27 mouse cellular contexts compared by ENCODE assay signal in the genomic region with DNA sequence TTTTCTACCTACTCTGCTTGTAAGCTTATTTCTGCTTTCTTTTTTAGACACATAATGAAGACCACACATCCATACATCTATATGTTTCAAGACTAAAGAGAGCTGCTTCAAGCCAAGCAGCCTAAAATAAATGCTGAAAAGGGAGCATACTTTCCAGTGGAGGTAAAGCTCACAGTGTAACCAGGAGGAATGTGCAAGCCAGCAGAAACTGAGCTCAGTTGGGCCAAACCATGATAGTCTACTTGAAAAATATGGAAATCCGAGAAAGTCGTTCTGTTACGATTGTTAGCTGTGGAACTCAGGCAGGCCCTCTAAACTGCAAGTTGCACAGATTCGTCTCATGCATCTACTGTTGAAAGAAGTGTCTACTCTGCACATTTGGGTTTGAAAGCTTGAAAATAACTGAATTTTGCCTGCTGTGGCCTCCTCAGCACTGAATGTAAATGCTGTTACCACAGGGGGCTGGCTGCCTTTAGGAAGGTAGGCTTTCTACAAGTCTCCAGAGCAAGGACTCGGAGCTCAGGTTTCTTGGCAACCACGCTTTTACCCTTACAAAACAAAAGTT. TPM values are rescaled to one million over a fixed set of nuclear protein-coding genes. Genes with fewer than 3 reads are reported as not detected.
A peak's percentile ranks its signal among the peaks of the same experiment; 100 is the strongest.
DNase-seq lines count a peak whose midpoint lies in the region; ATAC-seq and TF ChIP-seq lines count a peak whose summit lies in the region.
"Had no signal": no experiment of that assay in that cellular context is flagged by ENCODE, and none has a peak within 500 bp of the region (broad histone marks: within the 10 kb centered on the region; RNA-seq: fewer than 3 reads in every experiment).

No protein-coding gene starts in this region.

- DNase-seq in embryonic facial prominence, embryonic 10.5 days (ENCODE audit: low spot score) = no peak
- DNase-seq in kidney, postnatal 0 days (ENCODE audit: low spot score) = no peak
- DNase-seq in testis, postnatal 10 days (ENCODE audit: low spot score) = peak; percentile 26
- no peak for DNase-seq in testis, postnatal 14 days (ENCODE audit: low spot score)
- DNase-seq in left cerebral cortex, postnatal 4 days = no peak
- DNase-seq: adrenal gland, adult 8-10 months; cerebellum, adult 8-10 months; cerebellum, postnatal 25 days; gastrocnemius, adult 2 months; gastrocnemius, postnatal 36 days; kidney, adult 9 months; right cerebral cortex, adult 18-20 months; spleen, adult 18-20 months; thymus, adult 18-20 months; thymus, postnatal 25 days had no signal

- 63% methylated on average over 6 of the region's 6 CpGs for WGBS in embryonic facial prominence, embryonic 12.5 days
- WGBS in embryonic facial prominence, embryonic 10.5 days = 80% methylated on average over 6 of the region's 6 CpGs
- 74% methylated on average over 6 of the region's 6 CpGs for WGBS in kidney, postnatal 0 days
- WGBS in kidney, embryonic 14.5 days = 87% methylated on average over 6 of the region's 6 CpGs
- 71% methylated on average over 6 of the region's 6 CpGs for WGBS in stomach, embryonic 16.5 days

- peak overlapping the region; percentile 63 for H3K27ac ChIP-seq in embryonic facial prominence, embryonic 12.5 days
- H3K27ac ChIP-seq in embryonic facial prominence, embryonic 10.5 days (replicated peaks) = no peak overlapping the region
- H3K27ac ChIP-seq in kidney, postnatal 0 days = peak overlapping the region; percentile 42; the same call in 1 of the 2 replicates
- H3K27ac ChIP-seq in kidney, embryonic 14.5 days (ENCODE audit: low read depth, low read length) = no peak overlapping the region
- H3K27ac ChIP-seq in stomach, embryonic 16.5 days (ENCODE audit: low read length) = peak overlapping the region; percentile 24
- H3K27ac ChIP-seq: gastrocnemius, adult 2 months; liver, embryonic 15.5 days; lung, embryonic 15.5 days had no signal

- no peaks in the 10 kb centered on the region for H3K27me3 ChIP-seq in embryonic facial prominence, embryonic 12.5 days
- H3K27me3 ChIP-seq in embryonic facial prominence, embryonic 10.5 days (replicated peaks; ENCODE audit: low read depth, poor library complexity, severe bottlenecking) = no peaks in the 10 kb centered on the region
- no peaks in the 10 kb centered on the region for H3K27me3 ChIP-seq in kidney, postnatal 0 days (ENCODE audit: insufficient read depth, low read length)
- H3K27me3 ChIP-seq in kidney, embryonic 14.5 days (ENCODE audit: control insufficient read depth, insufficient read depth, low read length) = no peaks in the 10 kb centered on the region
- H3K27me3 ChIP-seq in stomach, embryonic 16.5 days (ENCODE audit: control insufficient read depth, insufficient read depth, low read length) = no peaks in the 10 kb centered on the region
- H3K27me3 ChIP-seq: CH12.LX; liver, embryonic 15.5 days; lung, embryonic 15.5 days had no signal

- TF ChIP-seq CTCF in kidney, postnatal 0 days (IDR thresholded peaks at IDR 0.05; ENCODE audit: low read depth) = no peak

- H3K9ac ChIP-seq in embryonic facial prominence, embryonic 12.5 days = no peak overlapping the region
- H3K9ac ChIP-seq in kidney, postnatal 0 days (ENCODE audit: low read depth, low read length) = no peak overlapping the region
- no peak overlapping the region for H3K9ac ChIP-seq in kidney, embryonic 14.5 days (ENCODE audit: low read depth, low read length)
- H3K9ac ChIP-seq in stomach, embryonic 16.5 days (ENCODE audit: low read length) = no peak overlapping the region; the same call in 1 of the 2 replicates
- H3K9ac ChIP-seq: liver, embryonic 15.5 days; lung, embryonic 15.5 days had no signal

- H3K4me2 ChIP-seq in embryonic facial prominence, embryonic 12.5 days (replicated peaks) = no peak overlapping the region
- no peak overlapping the region for H3K4me2 ChIP-seq in kidney, postnatal 0 days (ENCODE audit: low read length)
- no peak overlapping the region for H3K4me2 ChIP-seq in kidney, embryonic 14.5 days (replicated peaks; ENCODE audit: low read depth, low read length)
- no peak overlapping the region for H3K4me2 ChIP-seq in stomach, embryonic 16.5 days (ENCODE audit: low read depth, low read length)
- H3K4me2 ChIP-seq: liver, embryonic 15.5 days; lung, embryonic 15.5 days; midbrain, embryonic 11.5 days had no signal

- H3K9me3 ChIP-seq in embryonic facial prominence, embryonic 12.5 days = 0 out of 2 replicates have a peak, but pooled peaks cover 2% of the 10 kb centered on the region
- 0 out of 2 replicates have a peak, but pooled peaks cover 3% of the 10 kb centered on the region for H3K9me3 ChIP-seq in embryonic facial prominence, embryonic 10.5 days
- H3K9me3 ChIP-seq in kidney, postnatal 0 days (replicated peaks; ENCODE audit: low read length) = no peaks in the 10 kb centered on the region
- H3K9me3 ChIP-seq in kidney, embryonic 14.5 days (ENCODE audit: control insufficient read depth, low read length) = no peaks in the 10 kb centered on the region
- H3K9me3 ChIP-seq in stomach, embryonic 16.5 days (replicated peaks; ENCODE audit: control insufficient read depth, low read length) = 0 out of 2 replicates have a peak, but pooled peaks cover 4% of the 10 kb centered on the region
- H3K9me3 ChIP-seq: liver, embryonic 15.5 days; lung, embryonic 15.5 days had no signal

- ATAC-seq in embryonic facial prominence, embryonic 12.5 days (ENCODE audit: insufficient number of reproducible peaks, insufficient read depth, low FRiP score, low TSS enrichment) = no peak
- no peak for ATAC-seq in kidney, postnatal 0 days (replicated peaks; ENCODE audit: low FRiP score, low read depth)
- ATAC-seq in kidney, embryonic 14.5 days (ENCODE audit: low FRiP score, low TSS enrichment) = no peak
- ATAC-seq in stomach, embryonic 16.5 days (ENCODE audit: insufficient read depth, low FRiP score) = no peak
- ATAC-seq: forebrain, embryonic 14.5 days; hindbrain, embryonic 16.5 days; midbrain, embryonic 16.5 days had no signal

- intact Hi-C loops in left cerebral cortex, postnatal 4 days (cut with DNase I) = no loop called here

- no peak overlapping the region for H3K4me3 ChIP-seq in embryonic facial prominence, embryonic 12.5 days
- no peak overlapping the region for H3K4me3 ChIP-seq in embryonic facial prominence, embryonic 10.5 days
- H3K4me3 ChIP-seq in kidney, postnatal 0 days (replicated peaks; ENCODE audit: low read depth, low read length) = no peak overlapping the region
- no peak overlapping the region for H3K4me3 ChIP-seq in kidney, embryonic 14.5 days (ENCODE audit: low read length)
- H3K4me3 ChIP-seq in stomach, embryonic 16.5 days (replicated peaks; ENCODE audit: low read length) = no peak overlapping the region
- H3K4me3 ChIP-seq: gastrocnemius, adult 2 months; liver, embryonic 15.5 days; lung, embryonic 15.5 days had no signal

- no peaks in the 10 kb centered on the region for H3K36me3 ChIP-seq in embryonic facial prominence, embryonic 12.5 days
- H3K36me3 ChIP-seq in embryonic facial prominence, embryonic 10.5 days (replicated peaks) = no peaks in the 10 kb centered on the region
- 0 out of 2 replicates have a peak, but pooled peaks cover 2% of the 10 kb centered on the region for H3K36me3 ChIP-seq in kidney, postnatal 0 days (ENCODE audit: insufficient read depth, low read length)
- no peaks in the 10 kb centered on the region for H3K36me3 ChIP-seq in kidney, embryonic 14.5 days (ENCODE audit: control insufficient read depth, insufficient read depth, low read length)
- no peaks in the 10 kb centered on the region for H3K36me3 ChIP-seq in stomach, embryonic 16.5 days (ENCODE audit: control insufficient read depth, insufficient read depth, low read length)
- H3K36me3 ChIP-seq: liver, embryonic 15.5 days; lung, embryonic 15.5 days had no signal

- H3K4me1 ChIP-seq in embryonic facial prominence, embryonic 12.5 days = peaks cover 31% of the 10 kb centered on the region
- peaks cover 22% of the 10 kb centered on the region for H3K4me1 ChIP-seq in embryonic facial prominence, embryonic 10.5 days
- peaks cover 7% of the 10 kb centered on the region; the same call in 1 of the 2 replicates for H3K4me1 ChIP-seq in kidney, postnatal 0 days (replicated peaks; ENCODE audit: insufficient read depth, low read length)
- no peaks in the 10 kb centered on the region; the same call in 1 of the 2 replicates for H3K4me1 ChIP-seq in kidney, embryonic 14.5 days (ENCODE audit: control insufficient read depth, insufficient read depth, low read length)
- H3K4me1 ChIP-seq in stomach, embryonic 16.5 days (ENCODE audit: control insufficient read depth, insufficient read depth, low read length) = peaks cover 10% of the 10 kb centered on the region
- H3K4me1 ChIP-seq: liver, embryonic 15.5 days had no signal

RNA-seq across cellular contexts. Expression of gene Bicc1, which starts 19.1 kb away (rescaled TPM):
- 22.8 and 24.2 TPM in 2 replicates for polyA plus RNA-seq in embryonic facial prominence, embryonic 12.5 days (2016; fragmentation: Nextera tagmentation; extraction: Ambion mirVana)
- polyA plus RNA-seq in embryonic facial prominence, embryonic 10.5 days (2016; fragmentation: Nextera tagmentation; extraction: Ambion mirVana) = 4.2 and 5.2 TPM in 2 replicates
- 65.7 and 71.7 TPM in 2 replicates for polyA plus RNA-seq in kidney, postnatal 0 days (2015; fragmentation: Nextera tagmentation; extraction: Ambion mirVana)
- polyA plus RNA-seq in kidney, embryonic 14.5 days (2014; fragmentation: Nextera tagmentation; extraction: Ambion mirVana) = 27.7 and 40.7 TPM in 2 replicates
- polyA plus RNA-seq in stomach, embryonic 16.5 days (2015; fragmentation: Nextera tagmentation; extraction: Ambion mirVana) = 19.6 and 22.1 TPM in 2 replicates
- total RNA-seq in left cerebral cortex, postnatal 4 days (2021) = 1 to 10 TPM; 6.9 to 7.0 TPM
- total RNA-seq: CH12.LX; megakaryocyte, adult 5-6 weeks; neutrophil, adult 5-6 weeks had no signal

Comparison
In these comparisons a context has a peak if more than half of its experiments do, and no peak if none do; other contexts are left out.
1. H3K27ac ChIP-seq: peak in embryonic facial prominence, embryonic 12.5 days (single experiment), kidney, postnatal 0 days (single experiment) and stomach, embryonic 16.5 days (single experiment); none in embryonic facial prominence, embryonic 10.5 days (single experiment) and kidney, embryonic 14.5 days (single experiment).